Mouse (Mus musculus) midbrain, embryonic 12.5 days (tissue): ENCODE data around the gene Col5a3. TPM values are rescaled to one million over a fixed set of nuclear protein-coding genes. Genes with fewer than 3 reads are reported as not detected.

ENCODE experiments used
- ATAC-seq: fragments of 200-750 bp; cut with Nextera tagmentation; 2 replicates; pipeline ENCODE4 v1.8.0; 2017; ENCODE audit warnings: low read depth, moderate TSS enrichment, moderate library complexity; ENCODE audit not compliant: low FRiP score
- H3K27ac ChIP-seq: fragments of 300-500 bp; sonication (generic); replicated peaks from 2 replicates; pipeline ENCODE4 v1.5.1; 2016; ENCODE audit warnings: mild to moderate bottlenecking
- H3K27me3 ChIP-seq: fragments of 300-500 bp; sonication (generic); 2 replicates; pipeline ENCODE4 v1.6.1; 2016; ENCODE audit warnings: mild to moderate bottlenecking
- H3K36me3 ChIP-seq: fragments of 300-500 bp; sonication (generic); 2 replicates; pipeline ENCODE4 v1.6.1; 2016
- H3K4me1 ChIP-seq: fragments of 300-500 bp; sonication (generic); 2 replicates; pipeline ENCODE4 v1.6.1; 2016
- H3K4me2 ChIP-seq: fragments of 300-500 bp; sonication (generic); replicated peaks from 2 replicates; pipeline ENCODE4 v1.6.1; 2016; ENCODE audit warnings: mild to moderate bottlenecking, moderate library complexity
- H3K4me3 ChIP-seq: fragments of 300-500 bp; sonication (generic); 2 replicates; pipeline ENCODE4 v1.5.1; 2016; ENCODE audit warnings: mild to moderate bottlenecking
- H3K9ac ChIP-seq: fragments of 300-500 bp; sonication (generic); replicated peaks from 2 replicates; pipeline ENCODE4 v1.6.1; 2016; ENCODE audit warnings: mild to moderate bottlenecking, moderate library complexity
- H3K9me3 ChIP-seq: fragments of 300-500 bp; sonication (generic); 2 replicates; pipeline ENCODE4 v1.6.1; 2016; ENCODE audit warnings: mild to moderate bottlenecking
- WGBS: fragments of 180-500 bp; shearing (Covaris S2); methylation state at CpG from one replicate; pipeline ENCODE4 v1.1.7; 2016; 5-methylcytosine and 5-hydroxymethylcytosine counted together
- polyA plus RNA-seq: library from polyadenylated mRNA; unstranded; fragments of >200 nt; fragmentation: Nextera tagmentation; extraction: Ambion mirVana; gene quantifications from 2 replicates; pipeline ENCODE4 v1.2.1, GENCODE M21; 2016

Col5a3 gene
- polyA plus RNA-seq, 1 experiment from 2014 or later, result 0.84 TPM

DNA sequence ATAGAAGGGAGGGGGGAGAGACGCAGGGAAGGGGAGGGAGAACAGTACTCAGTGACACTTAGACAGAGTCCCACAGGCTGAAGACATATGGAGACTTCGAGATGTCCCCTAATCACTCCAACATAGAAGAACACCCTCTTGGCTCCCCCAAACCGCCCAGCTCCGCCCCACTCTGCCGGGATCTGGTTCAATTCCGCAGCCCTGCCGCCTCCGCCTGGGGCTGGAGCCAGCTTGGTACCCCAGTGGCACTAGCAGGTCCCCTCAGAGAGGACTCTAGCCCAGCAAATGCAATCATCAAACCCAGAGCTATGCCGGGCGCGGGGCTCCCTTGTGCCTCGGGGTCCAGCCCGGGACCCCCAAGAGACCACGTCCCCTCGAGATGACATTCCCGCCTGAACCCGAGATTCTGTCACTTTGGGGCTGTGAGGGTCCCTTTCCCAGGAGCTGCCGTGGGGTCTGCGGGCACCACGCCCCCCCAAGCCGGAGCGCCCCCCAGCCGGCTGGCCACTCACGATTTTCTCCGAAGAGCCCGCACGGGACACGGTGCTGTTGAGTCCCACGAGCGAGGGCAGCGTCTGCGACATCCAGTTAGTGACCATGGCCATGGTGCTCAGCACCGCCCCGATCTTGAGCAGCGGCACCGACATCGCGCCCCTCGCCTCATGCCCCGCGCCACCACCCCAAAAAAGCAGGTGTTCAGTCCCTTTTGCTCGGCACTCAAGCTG lies 88.6 kb downstream of the Col5a3 start:
- Histone ChIP-seq H3K9ac (peak overlapping the region; percentile 66), H3K36me3 (no peaks in the 10 kb centered on the region), H3K4me1 (peaks cover 37% of the 10 kb centered on the region), H3K27me3 (peaks cover 65% of the 10 kb centered on the region), H3K9me3 (no peaks in the 10 kb centered on the region), H3K4me3 (peak overlapping the region; percentile 60), H3K27ac (no peak overlapping the region), H3K4me2 (peak overlapping the region; percentile 97)
- WGBS, result 2% methylated on average over 42 of the region's 42 CpGs
- ATAC-seq, result peak; percentile 31

GRCm38 (mm10) chr9:20721582-20721981 lies 93.3 kb downstream of the Col5a3 start:
- Histone ChIP-seq H3K4me3 (no peak overlapping the region), H3K9me3 (no peaks in the 10 kb centered on the region), H3K4me2 (no peak overlapping the region), H3K9ac (no peak overlapping the region), H3K4me1 (peaks cover 26% of the 10 kb centered on the region), H3K27me3 (peaks cover 27% of the 10 kb centered on the region), H3K27ac (no peak overlapping the region), H3K36me3 (0 out of 2 replicates have a peak, but pooled peaks cover 6% of the 10 kb centered on the region)
- no peak for ATAC-seq
- 74% methylated on average over 2 of the region's 2 CpGs for WGBS

Other genes starting within 250 kb of the Col5a3 start
- 31.6 and 32.7 TPM in 2 replicates for gene Zfp846, start 233.8 kb downstream of the Col5a3 start, polyA plus RNA-seq
- 463 and 492 TPM in 2 replicates for gene Ubl5, start 172.2 kb downstream of the Col5a3 start, polyA plus RNA-seq
- 19.2 and 20.5 TPM in 2 replicates for gene Fbxl12, start 170.3 kb downstream of the Col5a3 start, polyA plus RNA-seq
- gene Pin1, start 163.0 kb downstream of the Col5a3 start, polyA plus RNA-seq, result 54.6 and 54.8 TPM in 2 replicates
- gene Olfm2, start 68.7 kb downstream of the Col5a3 start, polyA plus RNA-seq, result 40.8 and 42.9 TPM in 2 replicates
- not detected in 2 replicates for gene Rdh8, start 3.4 kb upstream of the Col5a3 start, polyA plus RNA-seq
- 1.3 and 1.8 TPM in 2 replicates for gene A230050P20Rik, start 53.6 kb upstream of the Col5a3 start, polyA plus RNA-seq
- gene Angptl6, start 64.7 kb upstream of the Col5a3 start, polyA plus RNA-seq, result 4.3 TPM in 2 replicates
- 55.3 and 62.7 TPM in 2 replicates for gene Ppan, start 73.1 kb upstream of the Col5a3 start, polyA plus RNA-seq
- 298 and 321 TPM in 2 replicates for gene Eif3g, start 83.6 kb upstream of the Col5a3 start, polyA plus RNA-seq
- gene Dnmt1, start 144.8 kb upstream of the Col5a3 start, polyA plus RNA-seq, result 109 and 113 TPM in 2 replicates
- gene S1pr2, start 161.7 kb upstream of the Col5a3 start, polyA plus RNA-seq, result 20.6 and 22.6 TPM in 2 replicates
- gene Mrpl4, start 187.7 kb upstream of the Col5a3 start, polyA plus RNA-seq, result 101 and 109 TPM in 2 replicates
- gene Icam1, start 200.9 kb upstream of the Col5a3 start, polyA plus RNA-seq, result 3.5 and 5.0 TPM in 2 replicates
- gene Icam4, start 214.3 kb upstream of the Col5a3 start, polyA plus RNA-seq, result 1.1 and 1.3 TPM in 2 replicates
- gene Icam5, start 217.0 kb upstream of the Col5a3 start, polyA plus RNA-seq, result 0.08 TPM in 1 of 2 replicates, not detected in the other